Mouse (Mus musculus): Measurements from ENCODE around the gene Btbd35f17. TPM values are rescaled to one million over a fixed set of nuclear protein-coding genes. Genes with fewer than 3 reads are reported as not detected.
"Not testable (repeated sequence)": the region's sequence is repeated elsewhere in the genome, so short reads cannot be mapped to it uniquely, and the experiment has no call there.

The Btbd35f17 gene
- not detected in 2 replicates for polyA plus RNA-seq (2015; fragmentation: Nextera tagmentation; extraction: Ambion mirVana)

DNA sequence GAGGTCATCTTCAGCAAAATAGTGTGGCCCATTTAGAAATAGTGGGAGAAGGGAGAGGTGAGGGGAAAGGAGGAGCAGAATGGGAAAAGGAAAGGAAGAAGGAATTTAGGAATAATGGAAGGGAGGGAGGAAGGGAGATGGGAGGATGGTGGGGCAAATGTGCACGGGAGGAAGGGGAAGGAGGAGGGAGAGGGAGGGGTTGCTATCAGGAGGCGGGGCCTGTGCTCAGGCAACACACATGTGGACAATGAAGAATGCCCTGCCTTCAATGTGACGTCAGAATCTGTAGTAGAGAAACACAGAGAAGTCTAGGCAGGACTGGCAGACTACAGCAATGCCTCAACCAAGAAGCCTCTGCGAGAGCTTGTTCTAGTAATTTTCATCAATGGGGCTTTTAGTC lies at the start of gene Btbd35f17:
TSS of gene Btbd35f17 (plus strand) at position 301 of the 400 bp plus-strand sequence.
- H3K9ac ChIP-seq; H3K4me1 ChIP-seq (replicated peaks); H3K4me2 ChIP-seq; H3K4me3 ChIP-seq (replicated peaks); ATAC-seq (ENCODE audit: low read depth); DNase-seq; H3K36me3 ChIP-seq; H3K9me3 ChIP-seq (replicated peaks); H3K27me3 ChIP-seq; H3K27ac ChIP-seq: not testable (repeated sequence)
- 44% methylated on average over 1 of the region's 4 CpGs for WGBS (ENCODE audit: insufficient replicate concordance)

Other genes with a start within 250 kb of the Btbd35f17 start
- gene Btbd35f28, start 174.1 kb upstream of the Btbd35f17 start, polyA plus RNA-seq (2015; fragmentation: Nextera tagmentation; extraction: Ambion mirVana): not detected in 2 replicates
- not detected in 2 replicates for gene Btbd35f20, start 79.4 kb upstream of the Btbd35f17 start, polyA plus RNA-seq (2015; fragmentation: Nextera tagmentation; extraction: Ambion mirVana)

All from liver, embryonic 13.5 days (tissue).